Mouse (Mus musculus) right cerebral cortex, postnatal 4 days (tissue): ENCODE results near the gene Ubxn6.

Experiments
- DNase-seq: peaks from one replicate; pipeline ENCODE4 v3.0.0-alpha.2; 2022

Ubxn6 gene

GRCm38 (mm10) chr17:56022131-56022988 is 52.5 kb downstream of the Ubxn6 start:
- peak; percentile 7 for DNase-seq

DNA sequence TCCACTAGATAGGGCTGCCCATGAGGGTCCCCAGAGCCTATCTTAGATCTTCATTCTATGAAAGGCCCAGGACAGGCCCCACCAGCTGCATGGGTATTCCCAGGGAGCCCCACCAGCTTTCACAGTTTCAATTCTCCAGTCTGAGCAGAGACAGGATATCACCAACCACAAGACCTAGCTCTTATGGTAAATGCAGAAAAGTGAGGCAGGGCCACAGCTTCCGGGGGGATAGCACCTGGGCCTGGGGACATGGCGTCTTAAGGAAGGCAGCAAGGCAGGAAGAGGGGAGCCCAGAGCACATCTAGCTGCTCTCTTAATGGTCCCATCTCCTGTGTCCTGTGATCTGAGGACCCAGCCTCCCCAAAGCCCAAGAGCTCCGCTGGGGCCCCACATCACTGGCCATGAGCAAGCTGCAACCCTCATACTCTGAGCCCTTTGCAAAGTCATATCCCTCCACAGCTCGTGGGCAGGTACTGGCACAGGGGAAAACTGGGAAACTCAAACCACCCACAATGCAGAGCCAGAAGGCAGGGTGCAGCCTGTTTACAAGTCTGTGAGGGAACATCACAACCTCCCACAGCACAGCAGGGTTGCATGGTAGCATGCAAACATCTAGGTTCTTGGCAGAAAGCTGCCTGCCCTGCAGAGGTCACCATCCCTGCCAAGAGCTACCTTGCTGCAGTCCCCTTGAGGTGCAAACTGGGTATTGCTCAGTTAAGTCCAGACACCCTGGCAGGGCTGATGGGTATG is 53.5 kb downstream of the Ubxn6 start:
- DNase-seq, result peak; percentile 7

DNA sequence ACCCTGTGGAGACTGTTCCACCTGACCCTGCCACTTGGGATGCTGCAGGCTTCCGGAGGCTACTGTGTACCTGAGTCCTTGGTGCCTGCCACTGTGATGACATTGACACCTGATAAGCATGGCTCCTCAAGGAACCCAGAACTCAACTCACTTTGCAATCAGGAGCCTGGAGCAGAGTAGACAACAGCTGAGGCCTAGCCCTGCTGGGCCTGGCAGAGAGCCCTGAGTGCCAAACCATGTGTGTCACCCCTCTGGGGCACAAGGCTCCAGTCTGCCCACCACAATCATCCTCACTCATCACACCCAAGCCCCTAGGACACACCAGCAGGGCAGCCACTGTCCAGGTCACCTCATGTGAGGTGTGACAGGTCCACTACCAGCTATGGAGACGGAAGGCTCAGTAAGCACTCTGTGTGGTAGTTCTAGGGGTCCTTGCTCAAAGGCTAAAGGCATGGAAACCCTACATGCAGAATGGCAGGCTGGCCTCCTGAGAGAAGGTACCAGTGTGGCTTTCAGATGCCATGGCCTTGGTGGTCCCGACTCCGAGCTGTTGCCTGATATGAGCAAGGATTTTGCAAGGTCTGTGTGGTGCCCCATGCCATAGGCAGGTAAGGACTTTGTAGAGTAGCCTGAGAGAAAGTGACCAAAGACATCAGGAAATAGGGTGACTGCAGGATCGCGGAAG is 54.3 kb downstream of the Ubxn6 start:
- no peak for DNase-seq

GRCm38 (mm10) chr17:56018347-56019131 is 56.3 kb downstream of the Ubxn6 start:
- peak; percentile 63 for DNase-seq

DNA sequence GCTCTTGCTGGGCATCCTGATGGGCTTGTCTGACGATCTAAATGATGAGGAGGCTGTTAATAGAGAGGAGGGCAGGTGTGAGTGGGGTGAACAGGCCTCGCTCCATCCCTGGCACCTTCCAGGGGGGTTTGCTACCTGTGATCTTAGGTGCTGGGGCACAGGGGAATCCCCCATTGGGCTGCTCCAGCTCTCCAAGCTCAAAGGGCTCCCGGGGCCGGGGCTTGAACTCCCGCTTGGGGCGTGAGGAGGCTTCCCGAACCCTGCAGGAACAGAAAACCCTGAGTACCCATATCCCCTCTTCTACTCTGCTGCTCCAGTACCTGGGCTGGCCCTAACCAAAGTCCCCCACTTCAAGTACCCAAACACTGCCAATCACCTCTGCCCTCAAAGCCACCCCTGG is 57.0 kb downstream of the Ubxn6 start:
- no peak for DNase-seq
